Mouse (Mus musculus): ENCODE results near the gene Pfkp.

DNA sequence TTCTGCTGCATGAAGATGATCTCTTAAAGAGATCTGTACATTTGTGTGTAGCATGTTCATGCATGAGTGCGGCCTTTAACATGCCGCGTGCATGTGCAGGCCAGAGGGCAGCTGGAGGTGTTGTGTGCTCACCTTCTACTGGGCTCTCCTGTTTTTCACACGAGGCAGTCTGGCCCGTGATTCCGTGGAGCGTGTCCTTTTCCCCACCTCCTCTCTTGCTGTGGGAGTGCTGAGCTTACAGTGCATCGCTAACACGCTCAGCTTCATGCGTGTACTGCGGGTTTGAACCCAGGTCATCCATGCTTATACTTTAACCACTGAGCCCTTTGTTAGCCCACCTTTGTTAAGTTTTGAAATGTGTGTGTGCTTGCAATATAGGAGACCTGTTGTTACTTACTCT is 92.9 kb downstream of the Pfkp start:
- TF ChIP-seq TAL1 (IDR thresholded peaks at IDR 0.05; ENCODE audit: low read length) (no peak), GATA1 (IDR thresholded peaks at IDR 0.05; ENCODE audit: low read length) (no peak)

Measured in erythroblast, embryonic 14.5 days (primary cell).